Mouse (Mus musculus) cortical plate, adult 2 months (tissue): ENCODE results near the gene Cryl1. TPM values are rescaled to one million over a fixed set of nuclear protein-coding genes. Genes with fewer than 3 reads are reported as not detected.

Experiments used
- H3K27ac ChIP-seq: fragments of 200-500 bp; 2 replicates; pipeline ENCODE4 v1.5.1; 2012; ENCODE audit warnings: low read length, control low read depth, inconsistent platforms; ENCODE audit not compliant: insufficient read depth
- H3K4me1 ChIP-seq: fragments of 200-500 bp; 2 replicates; pipeline ENCODE4 v1.6.1; 2011; ENCODE audit warnings: low read length; ENCODE audit not compliant: control insufficient read depth, insufficient read depth
- H3K4me3 ChIP-seq: fragments of 200-500 bp; 2 replicates; pipeline ENCODE4 v1.5.1; 2011; ENCODE audit warnings: mild to moderate bottlenecking, low read length, control low read depth; ENCODE audit not compliant: insufficient read depth
- CTCF ChIP-seq: fragments of 200-500 bp; IDR thresholded peaks from 2 replicates; pipeline ENCODE4 v1.5.1; 2011; ENCODE audit warnings: mild to moderate bottlenecking, control low read depth, low read length; ENCODE audit not compliant: insufficient read depth; ENCODE audit errors: extremely low read depth
- POLR2A ChIP-seq: fragments of 200-500 bp; IDR thresholded peaks from 2 replicates; pipeline ENCODE4 v1.6.1; 2011; ENCODE audit warnings: mild to moderate bottlenecking, low read length, control low read depth; ENCODE audit not compliant: insufficient read depth; ENCODE audit errors: extremely low read depth
- polyA plus RNA-seq: library from polyadenylated mRNA; depleted of rRNA; stranded (reverse); fragments of >200 nt; gene quantifications from 2 replicates; pipeline ENCODE4 v1.2.3, GENCODE M21; 2012; rRNA removed

Cryl1 gene
- polyA plus RNA-seq, 1 experiment = 39.7 TPM

DNA sequence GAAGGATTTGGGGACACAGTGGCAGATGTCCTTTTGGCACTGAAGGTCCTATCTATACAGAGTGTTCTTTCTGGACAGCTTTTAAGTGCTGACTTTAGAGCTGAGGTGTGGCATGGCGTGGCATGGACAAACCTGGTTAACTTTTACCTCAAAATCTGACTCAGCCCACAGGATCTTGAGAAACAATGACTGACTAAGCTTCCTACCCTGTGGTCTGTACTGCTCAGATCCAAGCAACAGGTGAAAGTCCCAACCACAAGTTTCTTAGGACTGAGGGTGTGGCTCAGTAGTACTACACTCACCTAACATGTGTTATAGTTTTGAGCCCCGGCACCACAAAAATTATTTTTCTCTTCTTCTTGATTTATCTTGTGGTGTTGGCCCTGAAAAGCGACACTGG lies 130.0 kb downstream of the Cryl1 start:
- H3K4me1 ChIP-seq = no peaks in the 10 kb centered on the region
- TF ChIP-seq POLR2A (no peak), CTCF (no peak)
- H3K27ac ChIP-seq = no peak overlapping the region
- H3K4me3 ChIP-seq = no peak overlapping the region

DNA sequence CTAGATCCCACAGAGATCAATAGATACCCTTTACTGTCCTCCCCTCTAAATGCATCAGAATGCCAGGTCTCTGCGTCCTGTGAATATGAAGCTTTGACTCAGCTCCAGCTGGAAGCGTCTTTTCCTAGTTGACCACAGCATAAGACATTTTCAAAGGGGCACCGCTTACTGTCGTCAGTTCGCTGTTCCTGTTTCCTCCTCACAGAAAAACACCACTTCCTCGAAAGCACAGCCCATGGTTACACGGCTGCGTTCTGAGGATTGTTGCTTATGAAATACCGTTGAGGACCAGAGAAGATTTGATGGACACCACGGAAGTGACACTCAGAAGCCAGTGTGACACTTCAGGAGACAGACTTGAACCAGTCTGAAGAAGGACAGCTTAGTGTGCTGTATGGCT lies 134.4 kb downstream of the Cryl1 start:
- TF ChIP-seq CTCF = no peak
- no peak for TF ChIP-seq POLR2A
- Histone ChIP-seq H3K4me3 (no peak overlapping the region), H3K4me1 (no peaks in the 10 kb centered on the region), H3K27ac (no peak overlapping the region)

GRCm38 (mm10) chr14:57259341-57259740 lies 139.0 kb downstream of the Cryl1 start:
- no peak for TF ChIP-seq CTCF
- TF ChIP-seq POLR2A = no peak

GRCm38 (mm10) chr14:57248661-57249060 lies 149.7 kb downstream of the Cryl1 start:
- no peak for TF ChIP-seq CTCF
- TF ChIP-seq POLR2A = no peak
- no peak overlapping the region for H3K4me3 ChIP-seq
- no peak overlapping the region for H3K27ac ChIP-seq
- H3K4me1 ChIP-seq = no peaks in the 10 kb centered on the region

More at GRCm38 (mm10) chr14:57259341-57259740, 139.0 kb downstream of the Cryl1 start:
- H3K4me1 ChIP-seq = no peaks in the 10 kb centered on the region
- no peak overlapping the region for H3K4me3 ChIP-seq
- no peak overlapping the region for H3K27ac ChIP-seq

DNA sequence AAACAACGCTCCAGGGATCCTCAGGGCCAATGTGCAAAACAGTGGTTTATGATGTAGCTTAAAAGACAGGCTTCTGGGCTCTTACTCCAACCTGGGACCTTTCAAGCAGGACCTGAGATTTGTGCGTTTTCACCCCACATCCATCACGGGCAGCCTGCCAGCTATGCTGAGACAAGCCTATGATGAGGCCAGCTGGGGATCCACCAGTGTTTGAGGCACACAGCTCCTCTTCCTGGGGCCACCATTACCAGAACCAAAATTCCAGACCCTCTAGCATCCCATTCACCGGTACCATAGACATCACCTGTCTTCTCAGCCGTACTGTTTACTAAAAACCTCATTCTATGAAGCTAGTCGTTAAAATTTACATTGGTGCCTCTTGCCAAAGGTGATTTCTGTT lies 151.8 kb downstream of the Cryl1 start:
- no peak overlapping the region for H3K4me3 ChIP-seq
- H3K27ac ChIP-seq = no peak overlapping the region
- TF ChIP-seq CTCF = no peak
- TF ChIP-seq POLR2A = no peak
- H3K4me1 ChIP-seq = no peaks in the 10 kb centered on the region

DNA sequence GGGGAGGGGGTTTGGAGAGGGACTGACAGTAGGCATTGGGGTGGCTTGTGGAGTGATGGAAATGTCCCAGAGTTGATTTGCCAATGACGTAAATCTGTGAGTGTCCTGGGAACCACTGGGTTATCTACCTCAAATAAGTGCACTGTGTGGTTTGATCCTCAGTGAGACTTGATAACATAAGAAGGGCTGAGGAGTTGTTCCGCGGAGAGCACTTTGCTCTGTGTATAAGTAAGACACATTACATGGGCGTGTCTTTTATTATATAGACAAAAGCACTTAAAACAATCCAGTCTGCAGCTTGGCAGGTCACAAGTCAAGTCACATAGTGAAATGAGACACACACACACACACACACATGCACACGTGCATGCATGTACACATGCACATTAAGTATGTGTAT lies 155.4 kb downstream of the Cryl1 start:
- TF ChIP-seq POLR2A (no peak), CTCF (no peak)
- H3K4me1 ChIP-seq = no peaks in the 10 kb centered on the region
- H3K4me3 ChIP-seq = no peak overlapping the region
- no peak overlapping the region for H3K27ac ChIP-seq

DNA sequence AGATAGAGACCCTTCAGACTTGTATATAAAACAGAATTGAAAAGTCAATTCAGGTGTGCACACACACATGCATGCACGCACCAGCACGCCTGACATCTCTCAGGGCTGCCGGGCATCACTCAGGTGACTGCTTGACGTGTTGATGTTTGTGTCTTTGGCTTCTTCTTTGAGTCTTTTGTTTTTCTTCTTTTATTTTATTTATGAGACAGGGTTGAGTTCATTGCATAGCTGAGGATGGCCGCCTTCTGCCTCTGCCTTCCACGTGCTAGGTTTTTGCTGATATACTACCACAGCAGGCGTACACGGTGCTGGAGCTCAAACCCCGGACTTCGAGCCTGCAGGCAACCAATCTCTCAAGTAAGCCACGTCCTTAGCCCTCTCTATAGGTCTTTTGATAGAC lies 163.1 kb downstream of the Cryl1 start:
- Histone ChIP-seq H3K27ac (no peak overlapping the region), H3K4me1 (no peaks in the 10 kb centered on the region), H3K4me3 (no peak overlapping the region)
- TF ChIP-seq POLR2A (no peak), CTCF (no peak)

DNA sequence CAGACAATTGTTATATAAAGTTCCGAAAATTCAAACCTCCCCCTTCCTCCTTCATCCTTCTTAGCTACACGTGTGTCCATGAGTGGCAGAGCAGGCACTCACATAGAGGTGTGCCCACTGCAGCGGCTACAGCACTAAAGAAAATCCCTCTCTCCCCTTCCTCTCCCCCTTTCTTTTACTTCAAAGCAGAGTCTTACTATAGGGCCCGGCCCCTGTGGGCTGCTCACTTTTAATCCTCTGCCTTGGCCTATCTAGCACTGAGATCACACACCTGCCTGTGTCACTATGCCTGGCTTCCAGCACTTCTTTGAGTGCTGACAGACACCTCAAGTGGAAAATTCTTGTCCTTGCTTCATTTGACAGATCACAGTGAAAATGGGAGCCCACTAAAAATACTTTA lies 163.6 kb downstream of the Cryl1 start:
- Histone ChIP-seq H3K4me3 (no peak overlapping the region), H3K27ac (no peak overlapping the region), H3K4me1 (no peaks in the 10 kb centered on the region)
- no peak for TF ChIP-seq CTCF
- TF ChIP-seq POLR2A = no peak

- no peak overlapping the region for H3K4me3 ChIP-seq
- no peak overlapping the region for H3K27ac ChIP-seq
- H3K4me1 ChIP-seq = no peaks in the 10 kb centered on the region
- TF ChIP-seq POLR2A = no peak
- TF ChIP-seq CTCF = no peak
Measured at GRCm38 (mm10) chr14:57230264-57231015, 167.9 kb downstream of the Cryl1 start.

Other genes with a start within 250 kb of the Cryl1 start
- 17.2 and 18.5 TPM in 2 replicates for gene Ift88, start 25.5 kb upstream of the Cryl1 start, polyA plus RNA-seq
- 23.9 and 24.8 TPM in 2 replicates for gene Il17d, start 126.2 kb upstream of the Cryl1 start, polyA plus RNA-seq
- 49.3 and 53.2 TPM in 2 replicates for gene Eef1akmt1, start 173.1 kb upstream of the Cryl1 start, polyA plus RNA-seq